Mouse (Mus musculus): Measurements from ENCODE around the gene Fbxo10. TPM values are rescaled to one million over a fixed set of nuclear protein-coding genes. Genes with fewer than 3 reads are reported as not detected.

The Fbxo10 gene
- polyA plus RNA-seq (2015; fragmentation: Nextera tagmentation; extraction: Ambion mirVana): 5.7 and 7.8 TPM in 2 replicates

GRCm38 (mm10) chr4:45084021-45084894 lies at the start of gene Fbxo10:
Fbxo10 (minus strand) TSS chr4:45084604.

DNA sequence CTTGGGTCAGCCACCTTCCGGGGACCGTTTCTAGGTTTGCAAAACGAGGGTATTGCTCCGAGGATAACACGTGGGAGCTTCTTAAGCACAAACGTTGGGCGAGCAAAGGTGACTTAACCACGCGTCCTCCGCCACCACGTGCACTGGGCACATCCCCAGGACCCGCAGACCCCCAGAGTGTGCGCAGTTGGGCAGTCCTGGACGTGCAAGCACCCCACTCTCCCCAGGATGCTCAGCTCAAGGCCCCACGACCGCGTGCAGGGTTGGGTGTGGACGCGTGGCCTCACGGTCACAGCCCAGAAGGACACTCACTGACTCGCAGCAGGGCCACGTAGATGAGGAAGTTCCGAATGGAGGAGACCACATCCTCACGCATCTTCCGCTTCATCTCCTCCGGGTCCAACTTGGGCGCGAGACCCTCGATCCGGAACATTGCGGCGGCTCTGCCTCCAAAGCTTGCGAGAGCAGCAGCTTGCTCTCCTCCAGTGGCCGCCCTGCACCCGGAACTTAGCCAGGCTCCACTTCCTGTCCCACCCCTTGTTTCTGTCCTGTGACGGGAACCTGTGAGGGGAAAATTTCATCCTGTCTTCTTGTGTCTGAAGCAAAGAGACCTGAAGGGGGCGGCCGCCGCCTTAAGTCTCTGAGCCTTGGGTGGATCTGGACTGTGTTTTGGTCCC lies 23.3 kb upstream of the Fbxo10 start, which contains the start of gene Tomm5:
Gene Tomm5 (minus strand): TSS at position 514 of the 677 bp plus-strand sequence.

DNA sequence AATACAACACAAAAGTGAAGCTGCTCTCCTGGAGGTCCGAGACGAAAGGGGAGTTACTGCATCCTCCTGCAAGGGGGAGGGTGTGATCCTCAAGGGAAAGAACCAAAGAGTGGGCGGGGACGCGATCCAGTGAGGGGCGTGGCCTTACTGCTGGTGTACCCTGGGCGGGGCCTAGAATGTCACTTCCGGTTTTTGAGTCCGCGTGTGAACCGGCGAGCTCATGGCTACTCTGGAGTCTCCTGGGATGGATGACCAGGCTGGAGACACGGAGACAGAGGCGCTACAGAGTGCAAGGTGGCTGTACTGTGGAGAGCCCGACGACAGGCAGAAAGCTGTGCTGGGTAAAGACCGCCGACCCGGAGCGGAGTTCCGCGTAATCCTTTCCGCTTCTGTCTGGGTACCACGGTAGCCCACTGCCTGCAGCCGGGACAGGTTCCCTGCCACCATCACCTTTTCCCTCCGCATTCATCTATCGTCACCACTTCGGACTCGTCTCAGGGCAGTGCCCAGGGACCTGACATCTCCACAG lies 65.9 kb downstream of the Fbxo10 start, which contains the start of gene Polr1e:
Gene Polr1e (plus strand): TSS at position 132 of the 529 bp plus-strand sequence.

DNA sequence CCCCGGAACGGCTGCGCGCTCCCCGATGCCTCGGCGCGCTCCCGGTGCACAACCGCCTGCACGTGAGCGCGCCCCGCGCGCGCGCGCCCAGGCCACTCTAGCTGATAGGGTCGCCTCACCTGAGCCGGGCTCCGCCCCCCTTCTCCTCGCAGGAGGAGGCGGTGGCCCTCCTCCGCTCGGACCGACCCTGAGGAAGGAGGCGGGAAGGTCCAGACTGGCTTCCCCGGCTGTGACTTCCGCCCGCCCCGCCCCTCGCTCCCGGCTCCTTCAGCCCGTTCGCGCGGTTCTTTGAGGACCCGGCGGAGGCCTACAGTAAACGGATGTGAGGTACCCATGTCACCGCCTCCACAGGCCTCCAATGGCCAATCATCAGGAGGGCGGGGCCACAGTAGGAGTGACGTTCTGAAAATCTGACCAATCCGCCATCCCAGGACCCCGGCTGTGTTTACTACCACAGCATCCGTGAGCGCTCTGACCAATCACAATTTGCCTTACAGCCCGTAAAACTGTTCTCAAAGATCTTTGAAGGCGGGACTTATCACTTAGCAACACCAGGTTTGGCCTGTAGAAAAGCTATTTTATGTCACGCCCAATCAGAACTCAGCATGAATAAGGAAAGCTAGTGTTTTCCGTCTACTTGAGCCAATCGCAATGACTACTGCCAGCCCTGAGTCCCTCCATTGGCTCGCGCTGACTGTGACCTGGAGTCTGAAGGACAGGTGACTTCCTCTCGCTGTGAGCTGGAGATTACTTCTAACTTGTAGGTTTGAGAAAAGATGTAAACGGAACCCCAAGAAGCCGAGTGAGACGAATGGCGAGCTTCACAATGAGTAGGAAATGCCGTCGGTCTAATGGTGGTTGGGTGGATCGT lies 72.1 kb downstream of the Fbxo10 start, which contains the start of gene Zbtb5:
Gene Zbtb5 (minus strand): TSS at position 308 of the 871 bp plus-strand sequence.

Other genes with a start within 250 kb of the Fbxo10 start
- 27.3 and 28.4 TPM in 2 replicates for gene Grhpr, start 103.2 kb downstream of the Fbxo10 start, polyA plus RNA-seq (2015; fragmentation: Nextera tagmentation; extraction: Ambion mirVana)
- 7.0 and 7.9 TPM in 2 replicates for gene Zbtb5, start 72.2 kb downstream of the Fbxo10 start, polyA plus RNA-seq (2015; fragmentation: Nextera tagmentation; extraction: Ambion mirVana)
- 19.6 and 21.8 TPM in 2 replicates for gene Polr1e, start 66.0 kb downstream of the Fbxo10 start, polyA plus RNA-seq (2015; fragmentation: Nextera tagmentation; extraction: Ambion mirVana)
- 234 and 247 TPM in 2 replicates for gene Tomm5, start 23.5 kb upstream of the Fbxo10 start, polyA plus RNA-seq (2015; fragmentation: Nextera tagmentation; extraction: Ambion mirVana)
- gene Frmpd1, start 100.3 kb upstream of the Fbxo10 start, polyA plus RNA-seq (2015; fragmentation: Nextera tagmentation; extraction: Ambion mirVana): 0.37 and 0.50 TPM in 2 replicates
- gene Trmt10b, start 212.5 kb upstream of the Fbxo10 start, polyA plus RNA-seq (2015; fragmentation: Nextera tagmentation; extraction: Ambion mirVana): 7.6 and 8.7 TPM in 2 replicates

All from spleen, postnatal 0 days (tissue).